Mouse (Mus musculus): ENCODE measurements around the gene 2810004N23Rik.

DNA sequence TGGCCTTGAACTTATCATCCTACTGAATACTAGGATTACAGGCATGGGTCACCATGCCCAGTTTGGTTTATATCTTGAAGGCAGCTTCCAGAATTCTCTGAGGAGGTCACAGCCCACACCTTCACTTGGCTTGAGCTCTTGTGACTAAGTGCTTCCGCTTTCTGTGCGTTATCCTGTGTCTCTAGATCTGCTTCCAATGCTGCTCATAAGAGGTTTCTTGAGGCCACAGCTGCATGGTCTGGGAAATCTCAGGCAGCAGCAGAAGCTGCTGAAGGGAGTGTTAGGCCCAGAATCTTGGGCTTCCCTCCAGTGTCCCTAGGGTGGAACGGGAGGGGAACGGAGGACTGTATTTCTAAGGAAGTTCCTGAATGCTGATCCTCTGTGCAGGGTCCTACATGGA lies 49.6 kb downstream of the 2810004N23Rik start:
- TF ChIP-seq CTCF (IDR thresholded peaks at IDR 0.05; ENCODE audit: extremely low read depth, insufficient read depth, low read length): no peak
- TF ChIP-seq POLR2A (IDR thresholded peaks at IDR 0.05; ENCODE audit: extremely low read depth, insufficient read depth, low read length): no peak

All from cortical plate, adult 2 months (tissue).